Mouse (Mus musculus): ENCODE data around the gene C530008M17Rik. TPM values are rescaled to one million over a fixed set of nuclear protein-coding genes. Genes with fewer than 3 reads are reported as not detected.

Gene C530008M17Rik
- total RNA-seq, 2 experiments from 2014 or later, result 3.9 to 4.1 TPM

- DNase-seq, result no peak
- intact Hi-C loops (cut with DNase I), result no loop called here
Measured at GRCm38 (mm10) chr5:76661310-76661709, 5.0 kb downstream of the C530008M17Rik start.

GRCm38 (mm10) chr5:76664936-76665335 is 8.6 kb downstream of the C530008M17Rik start:
- DNase-seq, result no peak
- intact Hi-C loops (cut with DNase I), result no loop called here

GRCm38 (mm10) chr5:76665421-76665820 is 9.1 kb downstream of the C530008M17Rik start:
- intact Hi-C loops (cut with DNase I), result no loop called here

GRCm38 (mm10) chr5:76666026-76666756 is 9.9 kb downstream of the C530008M17Rik start:
- intact Hi-C loops (cut with DNase I), result no loop called here
- DNase-seq, result no peak

More at GRCm38 (mm10) chr5:76665421-76665820, 9.1 kb downstream of the C530008M17Rik start:
- DNase-seq, result no peak

- DNase-seq, result no peak
- intact Hi-C loops (cut with DNase I), result no loop called here
Measured at GRCm38 (mm10) chr5:76668118-76668517, 11.8 kb downstream of the C530008M17Rik start.

- intact Hi-C loops (cut with DNase I), result no loop called here
Measured at GRCm38 (mm10) chr5:76668547-76668946, 12.2 kb downstream of the C530008M17Rik start.

DNA sequence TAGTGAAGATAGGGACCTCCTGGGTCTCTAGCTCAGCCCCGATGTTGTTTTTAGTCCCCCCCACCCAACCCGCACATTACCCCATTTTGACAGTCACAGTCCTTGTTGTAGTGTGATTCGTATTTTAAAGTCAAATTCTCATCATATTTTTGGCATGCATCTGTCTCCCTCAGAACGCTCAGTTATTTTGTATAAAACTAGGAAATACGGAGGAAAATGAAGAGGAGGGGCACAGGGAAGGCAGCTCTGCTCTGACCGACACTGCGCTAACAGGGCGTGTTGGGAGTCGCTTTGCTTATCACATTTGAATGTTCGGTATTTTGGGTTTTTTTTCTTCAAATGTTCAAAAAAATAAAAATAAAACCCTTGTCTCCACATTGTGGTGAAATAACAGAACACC is 13.9 kb downstream of the C530008M17Rik start:
- no peak for DNase-seq
- intact Hi-C loops (cut with DNase I), result no loop called here

More at GRCm38 (mm10) chr5:76668547-76668946, 12.2 kb downstream of the C530008M17Rik start:
- DNase-seq, result no peak

- no peak for DNase-seq
- intact Hi-C loops (cut with DNase I), result no loop called here
Measured at GRCm38 (mm10) chr5:76674022-76674653, 17.8 kb downstream of the C530008M17Rik start.

DNA sequence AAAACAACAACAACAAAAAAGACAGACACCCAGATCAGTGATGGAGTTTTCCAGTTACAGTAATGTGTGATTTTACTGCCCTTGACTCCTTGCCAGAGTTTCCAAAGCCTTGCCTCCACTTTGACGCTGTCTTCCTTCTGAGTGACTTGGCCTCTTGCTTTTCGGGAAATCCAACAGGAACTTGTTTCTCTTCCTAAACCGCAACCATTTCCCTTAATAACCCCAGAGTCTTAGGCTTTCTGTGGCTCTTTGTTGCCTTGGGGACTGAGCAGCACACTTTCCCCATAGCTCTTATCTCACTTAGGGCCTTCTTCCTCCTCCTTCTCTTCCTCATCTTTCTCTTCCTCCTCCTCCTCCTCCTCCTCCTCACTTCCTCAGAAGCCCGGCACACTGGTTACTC is 19.1 kb downstream of the C530008M17Rik start:
- no peak for DNase-seq
- intact Hi-C loops (cut with DNase I), result no loop called here

DNA sequence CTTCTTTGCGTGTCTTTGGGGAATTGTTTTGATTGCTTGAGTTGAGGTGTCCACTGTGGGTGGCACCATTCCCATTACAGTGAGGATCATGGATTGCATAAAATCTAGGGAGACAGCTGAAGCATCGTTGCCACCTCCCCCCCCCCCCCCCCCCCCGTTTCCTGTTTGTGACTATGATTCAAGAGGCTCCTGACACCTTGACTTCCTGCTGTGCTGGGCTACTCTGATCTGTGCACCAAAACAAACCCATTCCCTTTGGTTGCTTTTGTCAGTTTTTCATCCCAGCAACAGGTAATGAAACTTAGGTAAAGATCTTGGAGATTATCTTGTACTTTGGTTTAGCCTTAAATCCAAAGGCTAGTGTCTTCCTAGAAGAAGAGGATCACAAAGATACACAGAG is 24.6 kb downstream of the C530008M17Rik start:
- intact Hi-C loops (cut with DNase I), result no loop called here
- DNase-seq, result no peak

GRCm38 (mm10) chr5:76681895-76682656 is 25.8 kb downstream of the C530008M17Rik start:
- intact Hi-C loops (cut with DNase I), result no loop called here
- no peak for DNase-seq

- no peak for DNase-seq
- intact Hi-C loops (cut with DNase I), result no loop called here
Measured at GRCm38 (mm10) chr5:76683455-76683854, 27.1 kb downstream of the C530008M17Rik start.

- intact Hi-C loops (cut with DNase I), result no loop called here
- no peak for DNase-seq
Measured at GRCm38 (mm10) chr5:76684658-76685605, 28.6 kb downstream of the C530008M17Rik start.

- DNase-seq, result no peak
- intact Hi-C loops (cut with DNase I), result no loop called here
Measured at GRCm38 (mm10) chr5:76687961-76688600, 31.8 kb downstream of the C530008M17Rik start.

DNA sequence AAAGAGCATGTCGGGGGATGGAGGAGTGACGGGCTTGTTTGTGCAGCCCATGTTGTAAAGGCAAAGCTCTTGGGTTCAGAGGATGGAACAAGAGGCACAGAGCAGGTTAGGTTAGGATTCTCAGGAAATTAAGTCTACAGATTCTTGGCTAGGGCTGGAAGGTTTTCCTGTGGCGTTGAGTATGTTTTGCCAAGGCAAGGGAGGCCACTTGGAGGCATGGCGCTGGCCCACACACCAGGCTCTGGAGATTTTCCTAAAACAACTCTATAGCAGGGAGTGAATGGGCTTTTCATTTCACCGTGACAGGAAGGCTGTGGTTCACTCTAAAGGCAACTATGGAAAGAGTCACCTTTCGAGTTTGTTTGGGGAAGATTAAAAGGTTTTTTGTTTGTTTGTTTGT is 32.3 kb downstream of the C530008M17Rik start:
- intact Hi-C loops (cut with DNase I), result no loop called here
- no peak for DNase-seq

- DNase-seq, result no peak
Measured at GRCm38 (mm10) chr5:76690177-76690593, 33.9 kb downstream of the C530008M17Rik start.

DNA sequence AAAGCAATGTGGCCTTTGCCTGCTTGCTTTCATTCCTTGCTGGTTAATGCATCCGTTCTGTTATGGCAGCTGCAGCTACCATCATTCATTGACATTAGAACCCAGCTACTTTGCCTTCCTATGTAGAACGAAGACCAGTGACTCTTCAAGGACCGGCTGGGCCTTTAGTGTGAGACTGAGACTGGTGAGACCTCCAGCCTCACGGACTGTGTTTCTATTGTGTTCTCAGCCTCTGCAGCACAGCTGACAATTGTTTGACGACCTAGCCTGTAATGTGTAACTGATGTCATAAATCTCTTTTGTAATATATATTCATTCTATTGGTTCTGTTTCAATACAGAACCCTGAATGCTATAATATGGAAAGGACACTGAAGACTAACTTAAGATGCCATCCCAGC is 34.9 kb downstream of the C530008M17Rik start:
- intact Hi-C loops (cut with DNase I), result no loop called here
- DNase-seq, result no peak

More at GRCm38 (mm10) chr5:76690177-76690593, 33.9 kb downstream of the C530008M17Rik start:
- intact Hi-C loops (cut with DNase I), result no loop called here

GRCm38 (mm10) chr5:76691706-76692424 is 35.6 kb downstream of the C530008M17Rik start:
- no peak for DNase-seq

DNA sequence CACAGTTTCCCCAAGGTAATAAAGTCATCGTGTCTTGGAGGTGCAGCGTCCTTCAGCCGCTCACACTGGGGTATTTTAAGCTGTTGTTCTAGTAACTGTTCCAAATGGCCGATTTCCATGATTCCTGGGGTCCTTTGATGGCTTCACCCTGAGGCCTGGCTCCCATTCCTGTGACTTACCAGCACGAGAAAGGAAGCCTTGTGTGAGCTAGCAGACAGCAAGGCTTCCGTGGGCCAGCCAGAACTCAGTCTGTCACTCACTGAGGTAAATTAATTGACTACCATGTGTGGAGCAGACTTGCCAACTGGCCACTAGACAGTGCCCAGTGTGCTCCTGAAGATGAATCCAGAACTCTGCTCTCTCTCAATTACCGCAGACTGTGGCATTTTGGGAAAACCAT is 41.2 kb downstream of the C530008M17Rik start:
- DNase-seq, result no peak
- intact Hi-C loops (cut with DNase I), result no loop called here

More at GRCm38 (mm10) chr5:76691706-76692424, 35.6 kb downstream of the C530008M17Rik start:
- intact Hi-C loops (cut with DNase I), result no loop called here
